Mouse (Mus musculus) bone marrow macrophage, adult 2 months (primary cell): Measurements from ENCODE around the gene St14.

Experiments used
- CTCF ChIP-seq: IDR thresholded peaks from 2 replicates; pipeline ENCODE4 v1.5.1; 2012; ENCODE audit warnings: low read depth, mild to moderate bottlenecking, low read length, moderate library complexity
- POLR2A ChIP-seq: IDR thresholded peaks from 2 replicates; pipeline ENCODE4 v1.6.1; 2012; ENCODE audit warnings: mild to moderate bottlenecking, low read depth, low read length, borderline replicate concordance

DNA sequence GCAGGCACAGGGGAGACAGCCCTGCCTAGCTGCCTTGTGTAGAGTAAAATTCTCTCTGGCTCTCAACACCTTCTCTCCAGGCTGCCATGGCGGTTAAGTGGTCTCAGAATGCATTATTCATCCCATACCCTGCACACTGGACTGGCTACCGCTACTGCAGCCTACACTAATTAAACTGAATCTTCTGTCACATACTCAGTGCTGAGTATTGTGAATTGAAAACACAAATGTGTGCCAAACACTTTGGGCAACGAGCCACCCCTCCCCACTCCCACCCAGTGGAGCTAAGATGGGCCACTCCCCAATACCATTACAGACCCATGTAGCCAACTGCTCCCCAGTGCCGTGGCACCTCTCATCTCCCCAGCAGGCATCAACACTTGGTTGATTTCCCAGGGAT, 44.2 kb downstream of the St14 start:
- TF ChIP-seq CTCF (no peak), POLR2A (no peak)
